Mouse (Mus musculus) A20 (cell line): Measurements from ENCODE around the gene Ms4a4a.
"Not testable (repeated sequence)": the region's sequence is repeated elsewhere in the genome, so short reads cannot be mapped to it uniquely, and the experiment has no call there.

Experiments used
- DNase-seq: peaks from one replicate; pipeline ENCODE4 v3.0.0-alpha.2; 2011; ENCODE audit warnings: low read depth, low spot score

Ms4a4a gene

DNA sequence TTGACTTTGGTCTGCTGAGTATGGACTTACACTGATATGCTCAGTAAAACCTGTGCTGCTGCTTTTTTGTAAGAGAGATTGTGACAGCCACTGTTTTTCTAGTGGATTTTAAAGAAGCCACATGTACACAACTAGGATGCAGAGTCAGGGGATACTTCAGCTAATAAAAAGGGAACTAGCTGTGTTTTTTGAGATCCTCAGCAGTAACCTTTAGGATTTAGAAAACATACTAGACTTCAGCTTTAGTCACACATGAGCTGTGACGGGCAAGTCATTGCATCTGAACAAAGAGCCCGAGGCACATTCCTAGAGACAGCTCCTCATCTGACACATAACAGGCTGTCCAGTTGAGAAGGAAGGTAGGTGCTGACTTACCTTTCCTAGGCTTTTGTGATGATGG is at the start of gene Ms4a4a:
Gene Ms4a4a (plus strand): TSS at position 251 of the 400 bp plus-strand sequence.
- no peak for DNase-seq

DNA sequence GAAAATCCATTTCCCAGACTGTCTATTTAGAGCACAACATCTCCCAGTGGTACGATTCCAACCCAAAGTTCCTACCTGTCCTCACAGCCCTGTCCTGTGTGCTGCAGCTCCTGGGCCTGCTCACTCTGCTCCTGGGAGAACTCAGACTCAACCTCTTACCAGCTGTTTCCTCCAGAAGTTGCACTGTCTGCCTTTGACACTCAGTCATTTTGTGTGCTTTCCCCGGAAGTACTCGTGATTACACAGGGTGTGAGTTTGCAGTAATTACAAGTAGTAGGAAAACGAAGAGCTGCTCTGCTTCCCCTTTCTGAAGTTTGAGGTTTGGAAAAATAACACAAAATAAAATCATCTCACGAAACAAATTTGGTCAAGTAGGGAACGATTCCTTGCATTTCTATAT is 39.4 kb upstream of the Ms4a4a start, which contains the start of gene Ms4a7:
Gene Ms4a7 (minus strand): TSS at position 215 of the 400 bp plus-strand sequence.
- DNase-seq, result no peak

DNA sequence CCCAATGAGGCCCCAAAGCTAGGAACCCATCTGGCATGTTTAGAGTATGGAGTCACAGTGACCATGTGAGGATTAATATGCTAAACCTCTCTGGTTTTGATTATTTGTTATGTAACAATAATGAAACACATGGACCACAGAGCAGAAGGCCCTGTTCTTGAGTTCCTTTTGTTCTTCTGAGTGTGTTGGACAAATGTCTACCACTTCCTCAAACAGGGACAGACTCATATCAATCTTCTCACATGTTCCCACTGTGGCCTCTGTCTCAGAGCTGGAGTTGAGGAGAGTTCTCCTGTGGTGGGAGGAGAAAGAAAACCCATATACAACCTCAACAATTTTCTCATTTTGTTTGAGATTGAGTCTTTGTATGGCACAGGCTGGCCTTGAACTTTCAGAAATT is 32.2 kb upstream of the Ms4a4a start:
- no peak for DNase-seq

DNA sequence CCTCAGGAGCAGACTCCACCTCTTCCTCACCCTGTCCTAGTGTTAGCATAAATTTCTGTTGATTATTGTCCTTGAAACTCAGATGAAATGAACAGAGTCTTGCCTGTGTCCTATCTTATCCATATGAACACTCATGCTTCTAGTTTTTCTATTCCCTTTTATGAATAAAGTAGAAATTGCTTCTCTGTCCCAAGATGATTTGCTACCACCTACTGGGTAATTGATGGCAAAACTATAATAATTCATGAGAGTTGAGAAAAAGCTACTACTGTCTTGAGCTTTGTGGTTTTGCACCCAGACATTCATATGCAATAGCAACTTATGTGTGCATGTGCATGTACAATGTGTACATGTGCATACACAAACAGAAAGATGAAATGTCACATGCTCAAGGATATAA is 31.3 kb upstream of the Ms4a4a start:
- DNase-seq, result peak; percentile 39

DNA sequence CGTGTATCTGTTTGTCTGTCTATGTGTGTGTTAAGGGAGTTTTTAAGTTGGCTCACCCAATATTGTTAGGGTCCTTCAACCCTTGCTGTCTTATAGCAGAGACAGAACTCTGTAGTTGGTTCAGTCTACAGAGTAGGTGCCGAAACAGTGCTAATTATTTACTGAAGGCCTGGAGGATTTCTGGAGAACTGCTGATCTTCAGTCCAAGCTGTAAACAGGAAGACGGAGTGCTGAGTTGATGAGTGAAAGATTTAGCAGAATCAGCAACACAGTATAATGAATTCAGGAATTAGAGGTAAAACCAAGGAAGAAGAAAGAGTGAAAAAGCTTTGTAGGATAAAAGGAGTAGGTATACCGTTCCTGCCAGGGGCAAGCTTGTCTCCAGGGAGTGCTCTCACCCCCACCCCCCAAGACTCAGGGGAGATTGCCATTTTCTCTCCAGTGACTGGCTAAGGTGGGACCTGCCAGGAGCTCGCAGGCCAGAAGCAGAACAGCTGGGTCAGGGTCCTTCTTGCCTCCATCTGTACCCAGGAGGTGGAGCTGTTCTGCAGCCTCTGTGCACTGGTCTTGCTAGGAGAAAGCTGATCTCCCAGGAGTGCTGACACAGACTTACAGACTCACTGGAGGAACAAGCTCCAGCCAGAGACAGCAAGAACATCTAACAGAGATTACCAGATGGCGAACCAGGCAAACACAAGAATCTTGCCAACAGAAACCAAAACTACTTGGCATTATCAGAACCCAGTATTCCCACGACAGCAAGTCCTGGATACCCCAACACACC is 25.4 kb upstream of the Ms4a4a start:
- DNase-seq, result no peak

DNA sequence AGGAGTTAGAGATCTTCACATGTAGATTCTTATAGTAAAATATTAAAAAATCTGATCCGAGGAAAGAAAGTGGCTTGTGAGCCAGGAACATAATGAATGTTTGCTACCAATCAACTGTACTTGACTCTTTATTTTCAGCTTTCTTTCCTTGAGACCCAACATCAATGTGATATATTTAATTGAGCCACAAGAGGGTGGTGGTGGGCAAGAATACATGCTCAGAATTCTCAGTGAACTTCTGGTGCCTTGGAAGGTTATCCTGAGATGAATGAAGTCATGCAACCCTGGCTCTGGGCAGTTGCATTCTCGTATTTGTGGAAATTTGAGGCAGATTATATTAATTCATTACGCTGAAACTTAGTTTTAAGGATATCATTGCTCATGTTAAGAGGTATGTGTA is 23.4 kb upstream of the Ms4a4a start:
- no peak for DNase-seq

DNA sequence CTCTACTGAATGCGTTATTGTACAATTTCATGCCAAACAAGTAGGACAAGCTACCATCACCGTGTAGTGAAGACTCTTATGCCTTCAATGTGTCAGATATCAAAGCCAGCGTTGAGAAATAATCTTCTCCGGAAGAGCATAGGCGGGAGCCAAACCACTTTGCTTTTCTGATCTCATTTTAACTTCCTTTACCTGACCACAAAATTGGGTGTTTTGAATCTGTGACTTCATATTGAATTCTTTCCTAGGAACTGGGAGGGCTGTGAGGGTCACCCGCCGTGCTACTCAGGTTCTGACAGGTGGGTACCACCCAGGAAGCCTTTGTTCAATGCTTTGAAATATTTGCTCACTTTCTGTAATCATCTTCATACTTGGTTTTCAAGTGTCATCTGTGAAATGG is 19.6 kb upstream of the Ms4a4a start:
- DNase-seq, result no peak

DNA sequence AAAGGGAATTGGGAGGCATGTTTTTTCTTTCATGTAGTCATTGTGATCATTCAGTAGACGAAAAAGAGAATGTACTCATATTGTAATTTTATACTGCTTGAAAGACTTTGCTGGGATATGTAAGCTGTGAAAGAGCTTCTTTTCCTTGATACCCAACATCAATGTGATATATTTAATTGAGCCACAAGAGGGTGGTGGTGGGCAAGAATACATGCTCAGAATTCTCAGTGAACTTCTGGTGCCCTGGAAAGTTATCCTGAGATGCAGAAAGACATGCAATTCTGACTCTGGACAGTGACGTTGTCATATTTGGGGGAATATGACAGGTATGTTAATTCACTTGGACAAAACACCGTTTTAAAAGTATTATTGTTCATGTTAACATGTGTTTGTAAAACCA is 15.2 kb upstream of the Ms4a4a start:
- peak; percentile 27 for DNase-seq

DNA sequence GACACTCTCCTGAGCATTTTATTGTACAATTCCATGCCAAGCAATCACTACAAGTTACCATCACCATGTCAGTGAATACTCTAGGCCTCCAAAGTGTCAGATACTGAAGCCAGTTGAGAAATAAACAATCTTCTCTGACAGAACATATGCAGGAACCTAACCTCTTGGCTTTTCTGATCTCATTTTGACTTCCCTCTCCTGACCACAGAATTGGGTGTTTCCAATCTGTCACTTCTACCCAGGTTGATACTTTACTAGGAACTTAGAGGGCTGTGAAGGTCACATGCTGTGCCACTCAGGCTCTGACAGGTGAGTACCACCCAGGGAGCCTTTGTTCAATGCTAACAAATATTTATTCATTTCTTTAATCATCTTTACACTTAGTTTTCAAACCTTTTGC is 13.3 kb upstream of the Ms4a4a start:
- no peak for DNase-seq

DNA sequence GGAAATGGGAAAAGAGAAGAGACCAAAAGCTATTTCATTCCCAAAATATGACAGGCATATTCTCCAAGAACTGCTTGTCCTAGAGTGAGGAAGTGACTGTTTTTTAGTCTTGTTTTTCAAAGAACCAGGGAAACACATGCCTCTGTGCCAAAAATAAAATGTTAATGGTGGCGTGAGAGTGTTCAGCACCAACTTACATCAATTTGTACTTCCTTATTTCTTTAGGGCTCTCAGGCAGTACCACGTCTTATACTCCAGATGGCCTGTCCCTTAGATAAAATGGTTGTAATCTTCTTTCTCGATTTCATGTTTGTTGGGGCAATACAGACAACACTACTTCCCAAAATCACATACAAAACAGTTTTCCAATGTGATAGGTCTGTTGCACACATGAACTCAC is 7.0 kb upstream of the Ms4a4a start:
- DNase-seq, result no peak

DNA sequence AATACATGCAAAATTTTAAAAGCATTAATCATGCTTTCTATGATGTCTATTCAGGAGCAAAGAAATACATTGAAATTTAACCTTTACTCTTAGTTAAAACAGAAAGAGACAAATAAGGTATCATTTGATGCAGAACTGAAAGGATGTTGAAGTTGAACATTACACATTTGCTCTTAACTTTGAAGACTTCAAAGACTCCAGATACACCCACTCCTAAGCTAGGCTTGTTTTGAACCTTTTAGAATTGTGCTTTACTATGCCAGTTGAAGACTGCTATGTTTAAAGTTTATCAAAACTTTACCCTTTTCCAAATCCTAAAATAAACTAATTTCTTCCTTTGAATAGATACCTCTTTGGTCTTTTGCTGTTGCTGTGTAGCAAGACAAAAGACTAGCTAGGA is 4.1 kb upstream of the Ms4a4a start:
- no peak for DNase-seq

DNA sequence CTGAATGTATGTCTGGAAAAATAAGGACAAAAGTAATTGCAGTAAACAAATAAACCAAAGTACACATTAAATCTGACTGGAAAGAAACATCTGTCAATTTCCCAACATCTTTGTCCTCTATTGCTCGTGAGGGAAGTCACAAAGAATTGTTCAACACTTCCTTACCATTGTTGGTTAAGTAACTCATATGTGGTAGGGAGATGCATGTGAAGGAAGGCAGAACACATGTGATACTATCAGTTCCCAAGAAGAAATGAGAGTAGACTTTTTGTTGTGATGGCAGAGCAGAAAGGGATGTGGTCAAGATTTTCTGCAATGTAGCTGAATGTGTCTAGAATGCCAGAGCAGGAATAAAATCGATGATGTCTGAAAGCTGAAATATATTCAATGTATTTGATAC is 1.1 kb downstream of the Ms4a4a start:
- DNase-seq, result no peak

DNA sequence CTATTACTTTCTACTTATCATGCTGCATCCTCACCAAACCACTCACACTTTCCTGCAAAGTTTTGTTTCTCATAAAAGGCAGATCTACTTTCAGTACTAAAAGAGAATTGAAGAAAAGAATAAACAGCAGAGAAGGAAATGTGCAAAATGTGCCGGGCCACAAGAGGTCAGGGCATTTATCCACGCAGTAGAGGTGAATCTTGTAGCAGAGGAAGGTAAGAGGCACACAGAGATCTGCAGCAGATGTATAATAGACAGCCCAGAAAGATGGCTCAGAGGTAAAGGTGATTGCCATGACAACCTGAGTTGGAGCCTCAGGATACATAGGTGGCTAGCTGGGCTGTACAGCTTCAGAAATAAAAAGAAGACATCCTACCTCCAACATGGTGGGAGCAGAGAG is 11.8 kb downstream of the Ms4a4a start:
- no peak for DNase-seq

DNA sequence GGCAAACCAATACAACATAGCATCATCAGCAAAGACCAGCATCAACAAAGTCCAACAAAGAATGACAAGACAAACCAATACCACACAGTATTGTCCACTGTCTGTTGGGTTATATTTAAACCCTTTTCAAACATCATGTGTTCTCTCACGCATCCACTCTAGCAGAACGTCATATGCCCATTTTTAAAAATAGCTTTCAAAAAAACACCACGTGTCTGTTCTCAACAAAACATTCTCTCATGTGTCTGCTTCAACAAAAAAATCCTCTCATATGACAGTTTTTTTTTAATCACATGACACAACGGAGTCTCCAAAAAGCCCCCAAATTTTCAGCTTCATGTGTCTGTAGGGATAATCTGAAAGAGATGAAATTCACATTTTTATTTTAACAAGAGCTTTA is 12.4 kb downstream of the Ms4a4a start:
- no peak for DNase-seq

DNA sequence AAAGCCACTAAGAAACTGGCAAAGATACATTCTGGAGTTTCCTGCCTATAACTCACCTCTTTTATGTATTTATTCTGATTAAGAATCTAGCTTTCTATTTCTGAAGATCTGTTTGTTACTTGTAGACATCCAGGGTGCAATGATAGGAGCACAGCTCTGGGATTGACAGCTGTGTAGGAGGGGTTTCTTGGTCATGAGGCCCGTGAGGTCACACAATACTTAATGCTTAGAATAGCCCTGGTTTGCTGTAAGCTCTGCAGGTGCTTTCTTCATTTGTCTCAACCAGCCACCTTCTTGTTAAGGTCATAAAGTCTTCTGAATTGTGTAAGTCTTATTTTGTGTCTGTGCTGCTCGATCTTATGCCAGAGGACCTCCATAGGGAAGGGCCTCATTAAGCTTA is 13.6 kb downstream of the Ms4a4a start:
- DNase-seq, result no peak

DNA sequence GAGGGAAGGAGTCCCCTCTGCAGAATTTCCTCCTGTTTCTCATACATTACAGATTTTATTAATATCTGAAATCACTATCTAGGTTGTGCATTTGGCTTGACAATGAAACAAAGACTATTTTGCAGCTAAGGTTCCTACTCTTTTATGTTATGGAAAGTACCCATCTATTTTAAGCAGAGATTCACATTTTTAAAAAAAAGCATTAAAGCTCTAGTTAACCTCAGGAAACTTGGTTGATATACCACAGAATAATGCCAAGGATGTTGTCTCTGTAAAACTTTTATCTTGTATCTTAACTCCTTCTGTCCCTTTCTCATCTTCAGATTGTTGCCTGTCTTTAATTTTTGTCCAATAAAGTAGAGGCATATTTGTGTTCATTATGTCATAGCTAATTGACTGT is 20.4 kb downstream of the Ms4a4a start:
- DNase-seq, result no peak

DNA sequence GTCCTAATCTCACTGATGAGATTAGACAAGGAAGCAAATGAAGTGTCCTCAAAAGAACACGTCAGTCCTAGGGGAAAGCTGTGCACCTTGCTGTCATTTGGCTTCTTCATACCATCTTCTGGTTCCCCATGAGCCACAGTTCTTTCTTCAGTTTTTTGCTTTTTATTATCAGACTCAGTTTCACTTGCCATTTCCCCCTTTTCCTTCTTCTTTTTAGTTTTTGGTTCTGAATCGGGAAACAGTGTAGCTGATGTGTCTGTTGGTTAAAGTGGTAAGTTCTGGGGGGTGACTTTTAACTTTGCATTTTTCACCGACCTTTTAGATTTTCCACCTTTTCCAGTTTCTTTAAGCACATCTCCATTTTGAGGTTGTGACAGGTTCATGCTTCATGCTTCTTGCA is 29.2 kb downstream of the Ms4a4a start, which contains the start of gene Ms4a4c:
Gene Ms4a4c (plus strand): TSS at position 244 of the 400 bp plus-strand sequence.
- peak; percentile 42 for DNase-seq

DNA sequence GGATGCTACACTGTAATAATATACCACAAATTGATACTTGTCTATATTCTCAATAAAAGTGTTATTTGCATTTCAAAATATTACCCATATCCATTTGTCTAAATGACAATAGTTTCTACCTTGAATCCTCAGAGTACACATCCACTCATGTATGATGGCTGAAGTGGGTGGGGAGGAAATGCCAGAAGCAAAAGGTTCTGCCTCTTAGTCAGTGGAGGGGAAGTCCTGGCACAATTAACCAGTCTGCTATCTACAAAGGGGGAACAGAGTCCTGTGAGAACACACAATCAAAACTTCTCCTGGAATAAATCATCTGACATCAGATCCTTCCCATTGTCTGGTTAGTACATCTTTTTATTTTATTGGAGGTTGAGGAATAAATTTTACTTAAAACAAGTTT is 32.1 kb downstream of the Ms4a4a start:
- no peak for DNase-seq

DNA sequence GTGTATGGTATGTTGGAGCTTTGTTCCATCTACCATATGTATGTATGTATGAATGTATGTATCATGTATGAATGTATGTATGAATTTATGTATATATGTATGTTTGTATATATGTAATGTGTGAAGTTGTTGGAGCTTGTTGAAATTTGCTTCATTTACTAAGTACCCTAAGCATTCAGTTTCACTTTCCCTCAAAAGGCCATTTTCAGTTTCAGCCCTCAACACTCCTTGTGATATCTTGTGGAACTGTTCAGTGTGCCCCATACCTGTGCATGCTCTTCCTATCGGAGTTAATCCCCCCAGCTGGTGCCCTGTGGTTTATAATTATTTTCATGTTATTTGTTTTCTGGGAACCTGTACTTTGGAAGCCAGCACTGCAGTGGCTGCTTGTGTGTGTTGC is 33.3 kb downstream of the Ms4a4a start:
- DNase-seq, result no peak

DNA sequence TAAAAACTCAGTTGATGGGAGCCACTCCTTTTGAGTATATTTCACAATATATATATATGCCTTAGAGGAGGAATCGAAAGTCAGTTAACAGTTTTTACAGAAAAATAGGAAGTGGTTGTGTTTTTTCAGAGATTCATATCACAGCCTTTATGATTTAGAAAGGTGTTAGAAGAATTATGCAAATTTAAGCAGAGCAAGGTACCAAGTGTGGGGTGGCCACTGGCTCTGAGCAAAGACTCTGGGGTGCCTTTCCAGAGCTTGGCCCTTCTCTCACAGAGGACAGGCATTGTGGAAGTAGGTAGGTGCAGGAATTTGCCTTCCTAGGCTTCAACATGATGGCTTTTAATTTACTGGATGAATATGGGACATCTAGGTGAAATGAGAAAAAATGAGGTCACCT is 36.3 kb downstream of the Ms4a4a start:
- DNase-seq, result peak; percentile 25

DNA sequence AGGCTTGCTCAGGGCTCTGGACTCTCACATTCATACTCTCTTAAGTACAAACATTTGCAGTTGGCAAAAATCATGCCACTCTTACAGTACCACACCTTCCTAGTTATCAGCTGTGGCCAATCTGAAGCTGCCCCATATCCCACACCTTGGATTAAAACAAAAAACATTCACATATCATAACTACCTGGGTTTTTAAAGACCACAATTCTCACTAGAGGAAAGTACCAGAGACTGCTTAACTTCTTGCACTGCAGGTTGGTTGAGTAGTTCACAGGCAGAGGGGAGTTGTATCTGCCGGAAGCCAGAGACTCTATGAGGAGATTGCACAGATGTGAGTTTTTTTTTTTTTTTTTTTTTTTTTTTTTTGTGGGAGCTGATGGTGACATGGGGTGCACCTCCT is 38.8 kb downstream of the Ms4a4a start:
- no peak for DNase-seq

DNA sequence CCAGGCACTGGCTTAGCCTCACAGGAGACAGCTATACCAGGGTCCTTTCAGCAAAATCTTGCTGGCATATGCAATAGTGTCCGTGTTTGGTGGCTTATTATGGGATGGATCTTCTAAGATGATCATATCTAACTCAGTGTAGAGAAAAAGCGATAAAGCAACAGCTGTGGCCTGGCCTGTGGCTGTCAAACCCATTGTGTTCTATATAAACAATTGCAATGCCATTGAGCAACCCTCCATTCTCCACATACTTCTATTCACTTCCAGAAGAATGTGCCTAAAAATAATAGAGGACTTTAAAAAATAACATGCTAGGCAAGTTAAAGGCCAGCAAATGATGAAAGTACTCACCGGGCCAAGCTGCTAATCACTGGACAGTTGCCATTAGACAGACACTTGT is 40.3 kb downstream of the Ms4a4a start:
- no peak for DNase-seq

DNA sequence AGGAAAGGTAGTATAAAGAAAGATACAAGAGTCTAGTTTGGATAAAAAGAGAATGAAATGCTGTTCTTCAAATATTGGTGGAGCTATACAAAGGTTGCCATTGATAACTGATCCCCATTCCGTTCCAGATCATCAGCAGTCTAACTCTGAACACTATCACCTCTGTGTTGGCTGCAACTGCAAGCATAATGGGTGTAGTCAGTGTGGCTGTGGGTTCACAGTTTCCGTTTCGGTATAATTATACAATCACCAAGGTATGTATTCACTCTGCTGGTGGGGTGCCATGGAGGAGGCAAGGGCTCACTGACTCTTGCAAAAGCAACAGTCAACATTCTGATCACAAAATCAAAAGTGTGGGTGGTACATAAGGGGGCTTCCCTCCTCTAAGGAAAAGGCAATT is 43.5 kb downstream of the Ms4a4a start:
- not testable (repeated sequence) for DNase-seq

DNA sequence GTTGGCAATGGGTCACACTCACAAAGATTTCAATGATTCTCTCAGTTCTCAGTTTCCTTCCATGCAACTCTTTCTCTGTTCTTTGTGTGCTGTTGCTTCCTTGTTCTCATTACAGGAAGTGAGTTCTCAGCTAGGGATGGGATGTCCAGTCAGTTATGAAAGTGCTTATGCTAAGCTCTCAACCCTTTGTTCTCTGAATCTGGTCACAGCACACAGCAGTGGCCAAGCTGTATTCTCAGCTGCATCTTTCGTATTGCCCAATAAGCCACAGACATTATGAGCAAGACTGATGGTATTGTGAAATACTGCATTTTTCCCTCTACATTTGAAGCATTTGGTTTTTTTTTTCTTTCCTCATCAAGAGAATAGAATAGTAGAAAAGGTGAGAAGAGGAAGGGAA is 55.9 kb downstream of the Ms4a4a start:
- DNase-seq, result not testable (repeated sequence)
